Mouse (Mus musculus) kidney, adult 2 months (tissue): Measurements from ENCODE around the gene Muc5ac.

Experiments
- CTCF ChIP-seq: fragments of 200-500 bp; conservative IDR thresholded peaks from 2 replicates; pipeline ENCODE4 v1.5.1; 2011; ENCODE audit warnings: low read depth, mild to moderate bottlenecking, control low read depth, low read length, moderate library complexity, mixed read lengths; ENCODE audit not compliant: insufficient read depth, insufficient read length
- POLR2A ChIP-seq: fragments of 200-500 bp; IDR thresholded peaks from one replicate; pipeline ENCODE4 v1.6.1; 2011; ENCODE audit warnings: low read depth, low read length, control low read depth

- TF ChIP-seq CTCF, result no peak
- TF ChIP-seq POLR2A, result no peak
These were observed 50.0 kb downstream of the Muc5ac start, which contains the start of gene Muc5b for GRCm38 (mm10) chr7:141838779-141839178.
